Mouse (Mus musculus): ENCODE measurements around the gene Map3k9. TPM values are rescaled to one million over a fixed set of nuclear protein-coding genes. Genes with fewer than 3 reads are reported as not detected.

Gene Map3k9
- polyA plus RNA-seq (2012; ENCODE audit: insufficient read depth, low replicate concordance) = 0.48 TPM in 1 of 2 replicates, not detected in the other

- Histone ChIP-seq H3K9me3 (no peaks in the 10 kb centered on the region), H3K27me3 (replicated peaks) (peaks cover 76% of the 10 kb centered on the region), H3K4me3 (replicated peaks) (peak within 1 kb of the TSS; percentile 92), H3K36me3 (replicated peaks; ENCODE audit: low read length) (no peaks in the 10 kb centered on the region), H3K4me1 (peaks cover 20% of the 10 kb centered on the region)
- TF ChIP-seq FLI1 (IDR thresholded peaks at IDR 0.05; ENCODE audit: low read length) (no peak), GATA1 (IDR thresholded peaks at IDR 0.05; ENCODE audit: borderline replicate concordance, low read length) (no peak)
Observed at GRCm38 (mm10) chr12:81781105-81781909, at the start of gene Map3k9. Gene Map3k9, minus strand, starts transcription at chr12:81781175.

GRCm38 (mm10) chr12:81828355-81828754 is 47.4 kb upstream of the Map3k9 start:
- Histone ChIP-seq H3K4me1 (peaks cover 7% of the 10 kb centered on the region), H3K27me3 (replicated peaks) (peaks cover 45% of the 10 kb centered on the region), H3K9me3 (no peaks in the 10 kb centered on the region), H3K36me3 (replicated peaks; ENCODE audit: low read length) (no peaks in the 10 kb centered on the region), H3K4me3 (replicated peaks) (no peak overlapping the region)
- TF ChIP-seq GATA1 (IDR thresholded peaks at IDR 0.05; ENCODE audit: borderline replicate concordance, low read length) = no peak
- no peak for TF ChIP-seq FLI1 (IDR thresholded peaks at IDR 0.05; ENCODE audit: low read length)

GRCm38 (mm10) chr12:81822778-81823480 is 42.0 kb upstream of the Map3k9 start:
- Histone ChIP-seq H3K27me3 (replicated peaks) (peaks cover 36% of the 10 kb centered on the region), H3K4me1 (peaks cover 9% of the 10 kb centered on the region), H3K9me3 (no peaks in the 10 kb centered on the region), H3K4me3 (replicated peaks) (no peak overlapping the region), H3K36me3 (replicated peaks; ENCODE audit: low read length) (no peaks in the 10 kb centered on the region)
- TF ChIP-seq FLI1 (IDR thresholded peaks at IDR 0.05; ENCODE audit: low read length) (no peak), GATA1 (IDR thresholded peaks at IDR 0.05; ENCODE audit: borderline replicate concordance, low read length) (no peak)

- H3K27me3 ChIP-seq (replicated peaks) = peaks cover 36% of the 10 kb centered on the region
- no peaks in the 10 kb centered on the region for H3K9me3 ChIP-seq
- no peaks in the 10 kb centered on the region for H3K36me3 ChIP-seq (replicated peaks; ENCODE audit: low read length)
- TF ChIP-seq FLI1 (IDR thresholded peaks at IDR 0.05; ENCODE audit: low read length) = no peak
- no peak for TF ChIP-seq GATA1 (IDR thresholded peaks at IDR 0.05; ENCODE audit: borderline replicate concordance, low read length)
- peaks cover 10% of the 10 kb centered on the region for H3K4me1 ChIP-seq
- H3K4me3 ChIP-seq (replicated peaks) = no peak overlapping the region
Observed at GRCm38 (mm10) chr12:81822176-81822575, 41.2 kb upstream of the Map3k9 start.

- Histone ChIP-seq H3K4me1 (peaks cover 18% of the 10 kb centered on the region), H3K4me3 (replicated peaks) (no peak overlapping the region), H3K27me3 (replicated peaks) (peaks cover 36% of the 10 kb centered on the region), H3K36me3 (replicated peaks; ENCODE audit: low read length) (no peaks in the 10 kb centered on the region), H3K9me3 (no peaks in the 10 kb centered on the region)
- no peak for TF ChIP-seq GATA1 (IDR thresholded peaks at IDR 0.05; ENCODE audit: borderline replicate concordance, low read length)
- no peak for TF ChIP-seq FLI1 (IDR thresholded peaks at IDR 0.05; ENCODE audit: low read length)
Observed at GRCm38 (mm10) chr12:81820700-81821099, 39.7 kb upstream of the Map3k9 start.

- Histone ChIP-seq H3K27me3 (replicated peaks) (peaks cover 23% of the 10 kb centered on the region), H3K4me3 (replicated peaks) (peak overlapping the region; percentile 56), H3K36me3 (replicated peaks; ENCODE audit: low read length) (no peaks in the 10 kb centered on the region), H3K4me1 (peaks cover 18% of the 10 kb centered on the region), H3K9me3 (peaks cover 5% of the 10 kb centered on the region; the same call in 1 of the 2 replicates)
- TF ChIP-seq FLI1 (IDR thresholded peaks at IDR 0.05; ENCODE audit: low read length) = no peak
- no peak for TF ChIP-seq GATA1 (IDR thresholded peaks at IDR 0.05; ENCODE audit: borderline replicate concordance, low read length)
Observed at GRCm38 (mm10) chr12:81817126-81817505, 36.1 kb upstream of the Map3k9 start.

GRCm38 (mm10) chr12:81816330-81817125 is 35.6 kb upstream of the Map3k9 start:
- Histone ChIP-seq H3K4me1 (peaks cover 18% of the 10 kb centered on the region), H3K4me3 (replicated peaks) (peak overlapping the region; percentile 64), H3K36me3 (replicated peaks; ENCODE audit: low read length) (no peaks in the 10 kb centered on the region), H3K9me3 (peaks cover 5% of the 10 kb centered on the region; the same call in 1 of the 2 replicates), H3K27me3 (replicated peaks) (peaks cover 23% of the 10 kb centered on the region)
- no peak for TF ChIP-seq FLI1 (IDR thresholded peaks at IDR 0.05; ENCODE audit: low read length)
- no peak for TF ChIP-seq GATA1 (IDR thresholded peaks at IDR 0.05; ENCODE audit: borderline replicate concordance, low read length)

- no peaks in the 10 kb centered on the region for H3K36me3 ChIP-seq (replicated peaks; ENCODE audit: low read length)
- peaks cover 21% of the 10 kb centered on the region for H3K27me3 ChIP-seq (replicated peaks)
- no peak overlapping the region for H3K4me3 ChIP-seq (replicated peaks)
- TF ChIP-seq FLI1 (IDR thresholded peaks at IDR 0.05; ENCODE audit: low read length) = no peak
- no peak for TF ChIP-seq GATA1 (IDR thresholded peaks at IDR 0.05; ENCODE audit: borderline replicate concordance, low read length)
- peaks cover 5% of the 10 kb centered on the region; the same call in 1 of the 2 replicates for H3K9me3 ChIP-seq
- H3K4me1 ChIP-seq = peaks cover 23% of the 10 kb centered on the region
Observed at GRCm38 (mm10) chr12:81814742-81815141, 33.8 kb upstream of the Map3k9 start.

GRCm38 (mm10) chr12:81810417-81810816 is 29.4 kb upstream of the Map3k9 start:
- peaks cover 5% of the 10 kb centered on the region; the same call in 1 of the 2 replicates for H3K9me3 ChIP-seq
- no peaks in the 10 kb centered on the region for H3K36me3 ChIP-seq (replicated peaks; ENCODE audit: low read length)
- peak overlapping the region; percentile 51 for H3K4me3 ChIP-seq (replicated peaks)
- peaks cover 43% of the 10 kb centered on the region for H3K4me1 ChIP-seq
- TF ChIP-seq GATA1 (IDR thresholded peaks at IDR 0.05; ENCODE audit: borderline replicate concordance, low read length) (no peak), FLI1 (IDR thresholded peaks at IDR 0.05; ENCODE audit: low read length) (no peak)
- peaks cover 13% of the 10 kb centered on the region for H3K27me3 ChIP-seq (replicated peaks)
